9 mouse cellular contexts compared by ENCODE assay signal in the genomic region with DNA sequence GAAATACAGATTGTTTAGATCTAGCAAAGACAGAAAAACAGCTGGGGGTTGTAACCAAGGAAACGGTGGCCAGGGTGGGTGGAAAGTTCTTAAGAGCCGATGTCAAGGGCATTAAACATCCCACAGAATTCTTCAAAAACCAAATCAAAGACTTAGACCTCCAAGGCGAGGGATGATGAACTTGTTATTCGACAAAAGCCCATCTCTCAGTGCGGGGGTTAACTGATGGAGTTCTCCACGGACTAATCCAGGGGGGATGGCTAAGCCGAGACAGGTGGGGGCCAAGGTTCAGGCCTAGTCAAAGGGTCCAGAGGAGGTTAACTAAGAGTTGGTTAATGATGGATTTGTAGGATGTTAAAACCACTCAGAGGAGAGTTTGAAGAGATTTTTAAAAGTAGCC. TPM values are rescaled to one million over a fixed set of nuclear protein-coding genes. Genes with fewer than 3 reads are reported as not detected.
DNase-seq lines count a peak whose midpoint lies in the region; ATAC-seq and TF ChIP-seq lines count a peak whose summit lies in the region.
"Had no signal": no experiment of that assay in that cellular context is flagged by ENCODE, and none has a peak within 500 bp of the region (broad histone marks: within the 10 kb centered on the region; RNA-seq: fewer than 3 reads in every experiment).

No protein-coding gene starts in this region.

- peak overlapping the region; percentile 1; the same call in 1 of the 2 replicates for H3K4me3 ChIP-seq in kidney, embryonic 14.5 days (ENCODE audit: low read length)
- no peak overlapping the region for H3K4me3 ChIP-seq in kidney, adult 2 months (ENCODE audit: insufficient read depth, low read depth, low read length)
- H3K4me3 ChIP-seq in hindbrain, embryonic 14.5 days (replicated peaks; ENCODE audit: low read length): peak overlapping the region; percentile 59
- peak overlapping the region; percentile 24 for H3K4me3 ChIP-seq in midbrain, embryonic 13.5 days (replicated peaks)

- 25% methylated on average over 7 of the region's 7 CpGs for WGBS in kidney, embryonic 14.5 days
- WGBS in kidney, adult 2 months: 35% methylated on average over 7 of the region's 7 CpGs
- 8% methylated on average over 7 of the region's 7 CpGs for WGBS in hindbrain, embryonic 14.5 days
- WGBS in midbrain, embryonic 13.5 days: 6% methylated on average over 7 of the region's 7 CpGs

- no peak for TF ChIP-seq CTCF in kidney, adult 2 months (conservative IDR thresholded peaks at IDR 0.05; ENCODE audit: insufficient read depth, insufficient read length, low read depth, low read length)

- H3K9ac ChIP-seq in kidney, embryonic 14.5 days (ENCODE audit: low read depth, low read length): no peak overlapping the region
- H3K9ac ChIP-seq in hindbrain, embryonic 14.5 days: peak overlapping the region; percentile 47; the same call in 1 of the 2 replicates
- no peak overlapping the region for H3K9ac ChIP-seq in midbrain, embryonic 13.5 days (replicated peaks)

- TF ChIP-seq POLR2A in kidney, adult 2 months (IDR thresholded peaks at IDR 0.05; ENCODE audit: low read depth, low read length): no peak

- H3K4me1 ChIP-seq in kidney, embryonic 14.5 days (ENCODE audit: control insufficient read depth, insufficient read depth, low read length): peaks cover 16% of the 10 kb centered on the region; the same call in 1 of the 2 replicates
- no peaks in the 10 kb centered on the region; the same call in 1 of the 2 replicates for H3K4me1 ChIP-seq in kidney, adult 2 months (ENCODE audit: control insufficient read depth, insufficient read depth, low read length)
- H3K4me1 ChIP-seq in hindbrain, embryonic 14.5 days (replicated peaks; ENCODE audit: control insufficient read depth, insufficient read depth, low read length): peaks cover 16% of the 10 kb centered on the region
- peaks cover 30% of the 10 kb centered on the region for H3K4me1 ChIP-seq in midbrain, embryonic 13.5 days (replicated peaks)

- no peak for DNase-seq in kidney, adult 2 months
- peak; percentile 17 for DNase-seq in embryo, embryonic 9.5 days (ENCODE audit: extremely low spot score)
- DNase-seq in hindbrain, embryonic 14.5 days (ENCODE audit: low spot score): no peak
- DNase-seq in kidney, adult 9 months: no peak
- DNase-seq in layer of hippocampus, postnatal 25 days (ENCODE audit: extremely low spot score in 1 of 2, low spot score in 1 of 2): no peak
- no peak for DNase-seq in testis, postnatal 10 days (ENCODE audit: low spot score)

- peak overlapping the region; percentile 21 for H3K4me2 ChIP-seq in kidney, embryonic 14.5 days (replicated peaks; ENCODE audit: low read depth, low read length)
- peak overlapping the region; percentile 58 for H3K4me2 ChIP-seq in hindbrain, embryonic 14.5 days (replicated peaks)
- H3K4me2 ChIP-seq in midbrain, embryonic 13.5 days (replicated peaks): peak overlapping the region; percentile 68

- H3K36me3 ChIP-seq in kidney, embryonic 14.5 days (ENCODE audit: control insufficient read depth, insufficient read depth, low read length): no peaks in the 10 kb centered on the region
- H3K36me3 ChIP-seq in kidney, adult 2 months (ENCODE audit: control insufficient read depth, insufficient read depth, low read length): no peaks in the 10 kb centered on the region
- H3K36me3 ChIP-seq in hindbrain, embryonic 14.5 days (replicated peaks; ENCODE audit: control insufficient read depth, insufficient read depth): 0 out of 2 replicates have a peak, but pooled peaks cover under 1% of the 10 kb centered on the region
- no peaks in the 10 kb centered on the region for H3K36me3 ChIP-seq in midbrain, embryonic 13.5 days

- ATAC-seq in kidney, embryonic 14.5 days (ENCODE audit: low FRiP score, low TSS enrichment): no peak
- ATAC-seq in hindbrain, embryonic 14.5 days (ENCODE audit: low FRiP score): no peak
- ATAC-seq in midbrain, embryonic 13.5 days: no peak

- no peak overlapping the region for H3K27ac ChIP-seq in kidney, embryonic 14.5 days (ENCODE audit: low read depth, low read length)
- no peak overlapping the region for H3K27ac ChIP-seq in kidney, adult 2 months (ENCODE audit: insufficient read depth, low read depth, low read length)
- H3K27ac ChIP-seq in hindbrain, embryonic 14.5 days: no peak overlapping the region
- no peak overlapping the region for H3K27ac ChIP-seq in midbrain, embryonic 13.5 days

- no peaks in the 10 kb centered on the region for H3K27me3 ChIP-seq in kidney, embryonic 14.5 days (ENCODE audit: control insufficient read depth, insufficient read depth, low read length)
- no peaks in the 10 kb centered on the region for H3K27me3 ChIP-seq in kidney, adult 2 months (replicated peaks; ENCODE audit: control insufficient read depth, insufficient read depth, low read length)
- H3K27me3 ChIP-seq in hindbrain, embryonic 14.5 days (ENCODE audit: control insufficient read depth, insufficient read depth, low read length): no peaks in the 10 kb centered on the region
- peaks cover under 1% of the 10 kb centered on the region for H3K27me3 ChIP-seq in midbrain, embryonic 13.5 days

- H3K9me3 ChIP-seq in kidney, embryonic 14.5 days (ENCODE audit: control insufficient read depth, low read length): no peaks in the 10 kb centered on the region
- H3K9me3 ChIP-seq in hindbrain, embryonic 14.5 days (ENCODE audit: control insufficient read depth, low read length): no peaks in the 10 kb centered on the region
- H3K9me3 ChIP-seq in midbrain, embryonic 13.5 days: no peaks in the 10 kb centered on the region

RNA-seq across cellular contexts. Expression of a gene that starts 3.3 kb away (rescaled TPM):
- 19.3 and 23.1 TPM in 2 replicates for polyA plus RNA-seq in kidney, embryonic 14.5 days (2014; fragmentation: Nextera tagmentation; extraction: Ambion mirVana)
- 14.8 and 20.8 TPM in 2 replicates for polyA plus RNA-seq in kidney, adult 2 months (2012; rRNA removed)
- 13.5 and 16.2 TPM in 2 replicates for polyA plus RNA-seq in hindbrain, embryonic 14.5 days (2014; fragmentation: Nextera tagmentation; extraction: Ambion mirVana)
- 26.0 and 28.8 TPM in 2 replicates for polyA plus RNA-seq in midbrain, embryonic 13.5 days (2015; fragmentation: Nextera tagmentation; extraction: Ambion mirVana)
- total RNA-seq in layer of hippocampus, postnatal 25 days (2021): 10 to 100 TPM; 19.3 to 28.6 TPM

RNA-seq across cellular contexts. Expression of a gene that starts 26.5 kb away (rescaled TPM):
- 34.4 and 34.5 TPM in 2 replicates for polyA plus RNA-seq in kidney, embryonic 14.5 days (2014; fragmentation: Nextera tagmentation; extraction: Ambion mirVana)
- polyA plus RNA-seq in kidney, adult 2 months (2012; rRNA removed): 30.8 and 38.3 TPM in 2 replicates
- polyA plus RNA-seq in hindbrain, embryonic 14.5 days (2014; fragmentation: Nextera tagmentation; extraction: Ambion mirVana): 38.3 and 44.3 TPM in 2 replicates
- polyA plus RNA-seq in midbrain, embryonic 13.5 days (2015; fragmentation: Nextera tagmentation; extraction: Ambion mirVana): 38.6 and 39.7 TPM in 2 replicates
- 10 to 100 TPM; 45.9 to 47.7 TPM for total RNA-seq in layer of hippocampus, postnatal 25 days (2021)

RNA-seq across cellular contexts. Expression of a gene that starts 26.9 kb away (rescaled TPM):
- 17.0 and 27.5 TPM in 2 replicates for polyA plus RNA-seq in kidney, embryonic 14.5 days (2014; fragmentation: Nextera tagmentation; extraction: Ambion mirVana)
- 29.7 and 32.8 TPM in 2 replicates for polyA plus RNA-seq in kidney, adult 2 months (2012; rRNA removed)
- 34.3 and 36.5 TPM in 2 replicates for polyA plus RNA-seq in hindbrain, embryonic 14.5 days (2014; fragmentation: Nextera tagmentation; extraction: Ambion mirVana)
- polyA plus RNA-seq in midbrain, embryonic 13.5 days (2015; fragmentation: Nextera tagmentation; extraction: Ambion mirVana): 48.4 and 50.7 TPM in 2 replicates
- 10 to 100 TPM; 55.1 to 55.8 TPM for total RNA-seq in layer of hippocampus, postnatal 25 days (2021)

RNA-seq across cellular contexts. Expression of a gene that starts 29.0 kb away (rescaled TPM):
- not detected in 2 replicates for polyA plus RNA-seq in kidney, embryonic 14.5 days (2014; fragmentation: Nextera tagmentation; extraction: Ambion mirVana)
- not detected in 2 replicates for polyA plus RNA-seq in kidney, adult 2 months (2012; rRNA removed)
- not detected in 2 replicates for polyA plus RNA-seq in hindbrain, embryonic 14.5 days (2014; fragmentation: Nextera tagmentation; extraction: Ambion mirVana)
- polyA plus RNA-seq in midbrain, embryonic 13.5 days (2015; fragmentation: Nextera tagmentation; extraction: Ambion mirVana): not detected in 2 replicates
- not detected for total RNA-seq in layer of hippocampus, postnatal 25 days (2021)
- total RNA-seq: left cerebral cortex, postnatal 36 days had no signal
